Mouse (Mus musculus): ENCODE measurements around the gene Flvcr2. TPM values are rescaled to one million over a fixed set of nuclear protein-coding genes. Genes with fewer than 3 reads are reported as not detected.

The Flvcr2 gene
- total and polyA plus RNA-seq, 3 experiments = 0.04 to 0.17 TPM; not detected in 1

GRCm38 (mm10) chr12:85811676-85812075 is 65.3 kb downstream of the Flvcr2 start:
- H3K4me3 ChIP-seq (replicated peaks in 1 of 3; ENCODE audit: low read depth in 2 of 3, low read length in 2 of 3, poor library complexity in 1 of 3) = no peak overlapping the region
- H3K9ac ChIP-seq (ENCODE audit: insufficient read depth, low read depth) = no peak overlapping the region
- peaks cover 44 to 66% of the 10 kb centered on the region in 2 experiments for H3K36me3 ChIP-seq (replicated peaks in 1 of 2; ENCODE audit: control insufficient read depth in 1 of 2, insufficient read depth in 1 of 2, low read length in 1 of 2)
- no peaks in the 10 kb centered on the region for H3K4me1 ChIP-seq (ENCODE audit: control insufficient read depth in 1 of 2, insufficient read depth in 2 of 2)
- in situ Hi-C loops (cut with MboI; ENCODE audit: low pct_ligation_motif_present, low pct_unique_long_range_greater_than_20kb, low sequenced_read_pairs) = no loop called here
- dilution Hi-C loops (cut with MboI; ENCODE audit: extremely low pct_ligation_motif_present, extremely low pct_unique_long_range_greater_than_20kb, low sequenced_read_pairs) = no loop called here
- H3K9me3 ChIP-seq (replicated peaks; ENCODE audit: low read length) = no peaks in the 10 kb centered on the region
- no peak overlapping the region for H3K27ac ChIP-seq (ENCODE audit: insufficient read depth, low read depth)
- H3K4me2 ChIP-seq (ENCODE audit: insufficient read depth, low read depth, poor library complexity, severe bottlenecking) = no peak overlapping the region
- H3K79me2 ChIP-seq (replicated peaks; ENCODE audit: control insufficient read depth, extremely low read depth, insufficient read depth, poor library complexity, severe bottlenecking) = no peaks in the 10 kb centered on the region
- H3K27me3 ChIP-seq (replicated peaks) = no peaks in the 10 kb centered on the region
- TF ChIP-seq PAX5 (IDR thresholded peaks at IDR 0.05; ENCODE audit: low read length) (no peak), MAFK (IDR thresholded peaks at IDR 0.05; ENCODE audit: insufficient replicate concordance, low read length) (no peak), SIN3A (IDR thresholded peaks at IDR 0.05; ENCODE audit: low read length) (no peak), POLR2AphosphoS2 (IDR thresholded peaks at IDR 0.05; ENCODE audit: low read depth, low read length) (no peak), SMC3 (IDR thresholded peaks at IDR 0.05; ENCODE audit: low read depth, low read length) (no peak), TBP (conservative IDR thresholded peaks at IDR 0.05; ENCODE audit: low read depth, low read length) (no peak), GABPA (IDR thresholded peaks at IDR 0.05; ENCODE audit: insufficient replicate concordance, low read depth, low read length) (no peak), EP300 (IDR thresholded peaks at IDR 0.05; ENCODE audit: low read length) (no peak)
- no peak for DNase-seq (ENCODE audit: extremely low read depth)

GRCm38 (mm10) chr12:85813599-85813998 is 67.3 kb downstream of the Flvcr2 start:
- Histone ChIP-seq H3K9me3 (replicated peaks; ENCODE audit: low read length) (no peaks in the 10 kb centered on the region), H3K36me3 (replicated peaks in 1 of 2; ENCODE audit: control insufficient read depth in 1 of 2, insufficient read depth in 1 of 2, low read length in 1 of 2) (peaks cover 53 to 85% of the 10 kb centered on the region in 2 experiments), H3K4me2 (ENCODE audit: insufficient read depth, low read depth, poor library complexity, severe bottlenecking) (no peak overlapping the region), H3K27me3 (replicated peaks) (no peaks in the 10 kb centered on the region), H3K4me1 (ENCODE audit: control insufficient read depth in 1 of 2, insufficient read depth in 2 of 2) (no peaks in the 10 kb centered on the region), H3K9ac (ENCODE audit: insufficient read depth, low read depth) (no peak overlapping the region), H3K27ac (ENCODE audit: insufficient read depth, low read depth) (no peak overlapping the region), H3K4me3 (replicated peaks in 1 of 3; ENCODE audit: low read depth in 2 of 3, low read length in 2 of 3, poor library complexity in 1 of 3) (no peak overlapping the region), H3K79me2 (replicated peaks; ENCODE audit: control insufficient read depth, extremely low read depth, insufficient read depth, poor library complexity, severe bottlenecking) (no peaks in the 10 kb centered on the region)
- TF ChIP-seq ZC3H11A (IDR thresholded peaks at IDR 0.05; ENCODE audit: low read depth, low read length) = no peak
- no peak for TF ChIP-seq RCOR1 (conservative IDR thresholded peaks at IDR 0.05; ENCODE audit: low read depth, low read length)
- no peak for TF ChIP-seq ETS1 (conservative IDR thresholded peaks at IDR 0.05; ENCODE audit: low read depth, low read length)
- in situ Hi-C loops (cut with MboI; ENCODE audit: low pct_ligation_motif_present, low pct_unique_long_range_greater_than_20kb, low sequenced_read_pairs) (no loop called here), dilution Hi-C loops (cut with MboI; ENCODE audit: extremely low pct_ligation_motif_present, extremely low pct_unique_long_range_greater_than_20kb, low sequenced_read_pairs) (no loop called here)
- DNase-seq (ENCODE audit: extremely low read depth) = no peak

- Histone ChIP-seq H3K4me3 (replicated peaks in 1 of 3; ENCODE audit: low read depth in 2 of 3, low read length in 2 of 3, poor library complexity in 1 of 3) (no peak overlapping the region), H3K9ac (ENCODE audit: insufficient read depth, low read depth) (no peak overlapping the region), H3K36me3 (replicated peaks in 1 of 2; ENCODE audit: control insufficient read depth in 1 of 2, insufficient read depth in 1 of 2, low read length in 1 of 2) (peaks cover 28 to 61% of the 10 kb centered on the region in 2 experiments), H3K4me2 (ENCODE audit: insufficient read depth, low read depth, poor library complexity, severe bottlenecking) (no peak overlapping the region), H3K27me3 (replicated peaks) (no peaks in the 10 kb centered on the region), H3K27ac (ENCODE audit: insufficient read depth, low read depth) (no peak overlapping the region), H3K9me3 (replicated peaks; ENCODE audit: low read length) (no peaks in the 10 kb centered on the region), H3K4me1 (ENCODE audit: control insufficient read depth in 1 of 2, insufficient read depth in 2 of 2) (peaks cover 4 to 24% of the 10 kb centered on the region in 2 experiments; a peak in 2 of 4 replicates), H3K79me2 (replicated peaks; ENCODE audit: control insufficient read depth, extremely low read depth, insufficient read depth, poor library complexity, severe bottlenecking) (peaks cover 19% of the 10 kb centered on the region)
- in situ Hi-C loops (cut with MboI; ENCODE audit: low pct_ligation_motif_present, low pct_unique_long_range_greater_than_20kb, low sequenced_read_pairs) (loop anchor here (5.0 kb wide), 1 partner anchor 135 kb away; the partner anchor contains the start of gene Batf), dilution Hi-C loops (cut with MboI; ENCODE audit: extremely low pct_ligation_motif_present, extremely low pct_unique_long_range_greater_than_20kb, low sequenced_read_pairs) (no loop called here)
- no peak for DNase-seq (ENCODE audit: extremely low read depth)
- TF ChIP-seq ETS1 (conservative IDR thresholded peaks at IDR 0.05; ENCODE audit: low read depth, low read length) = no peak
- peak in 1 of 2 experiments; percentile 45; a peak in 2 of 4 replicates for TF ChIP-seq CTCF (conservative IDR thresholded peaks at IDR 0.05 in 1 of 2, IDR thresholded peaks at IDR 0.05 in 1 of 2; ENCODE audit: low read depth in 2 of 2, low read length in 2 of 2)
- TF ChIP-seq ELF1 (IDR thresholded peaks at IDR 0.05; ENCODE audit: low read depth, low read length) = peak; percentile 33; the same call in 1 of the 2 replicates
- no peak for TF ChIP-seq USF2 (conservative IDR thresholded peaks at IDR 0.05; ENCODE audit: low read depth, low read length)
Measured at GRCm38 (mm10) chr12:85822051-85822450, 75.7 kb downstream of the Flvcr2 start.
